10 mouse cellular contexts compared by ENCODE assay signal in the genomic region with DNA sequence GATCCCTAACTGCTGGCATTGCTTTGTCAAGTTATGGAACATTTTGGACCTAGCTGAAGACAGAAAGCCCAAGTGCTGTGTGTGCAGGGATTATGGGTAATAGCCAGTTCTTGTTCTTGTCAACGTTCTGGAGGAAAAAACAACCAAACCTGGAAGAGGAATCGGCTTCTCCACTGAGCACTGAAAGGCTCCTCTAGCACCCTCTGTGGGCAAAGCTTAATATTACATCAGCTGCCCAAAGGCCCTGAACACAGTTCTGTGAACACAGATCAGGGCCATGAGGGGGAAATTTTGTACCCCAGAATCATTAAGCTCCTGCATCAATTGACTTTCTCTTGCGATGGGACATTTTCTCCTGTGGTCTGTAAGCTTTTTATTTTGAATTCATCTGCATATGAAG.
A peak's percentile ranks its signal among the peaks of the same experiment; 100 is the strongest.
DNase-seq lines count a peak whose midpoint lies in the region; ATAC-seq and TF ChIP-seq lines count a peak whose summit lies in the region.
"Had no signal": no experiment of that assay in that cellular context is flagged by ENCODE, and none has a peak within 500 bp of the region (broad histone marks: within the 10 kb centered on the region; RNA-seq: fewer than 3 reads in every experiment).

No protein-coding gene starts in this region.

- intact Hi-C loops in left cerebral cortex, postnatal 14 days (cut with DNase I) = no loop called here

- WGBS in forebrain, postnatal 0 days = 52% methylated on average over 3 of the region's 3 CpGs
- 49% methylated on average over 3 of the region's 3 CpGs for WGBS in forebrain, embryonic 13.5 days
- WGBS in cerebellum, adult 2 months = 49% methylated on average over 3 of the region's 3 CpGs

- H3K27ac ChIP-seq in forebrain, postnatal 0 days (ENCODE audit: low read depth, low read length) = no peak overlapping the region
- no peak overlapping the region for H3K27ac ChIP-seq in forebrain, embryonic 13.5 days
- no peak overlapping the region for H3K27ac ChIP-seq in ES-E14 (ENCODE audit: insufficient read depth, low read depth, low read length, poor library complexity, severe bottlenecking)
- H3K27ac ChIP-seq in cerebellum, adult 2 months (ENCODE audit: insufficient read depth, low read length) = no peak overlapping the region

- peak; percentile 41 for TF ChIP-seq CTCF in forebrain, postnatal 0 days (IDR thresholded peaks at IDR 0.05; ENCODE audit: low read depth)
- no peak for TF ChIP-seq CTCF in cerebellum, adult 2 months (IDR thresholded peaks at IDR 0.05; ENCODE audit: borderline replicate concordance, insufficient read depth, low read depth, low read length)

- DNase-seq in forebrain, postnatal 0 days = no peak
- peak; percentile 18 to 30 for DNase-seq in left cerebral cortex, postnatal 14 days (ENCODE audit: low spot score in 2 of 2)
- no peak for DNase-seq in left cerebral cortex, adult 8-10 months (ENCODE audit: low spot score in 2 of 2)
- peak; percentile 54 for DNase-seq in ES-E14 (ENCODE audit: low read depth, low spot score)
- DNase-seq in induced T-regulatory cell, adult 2 months (ENCODE audit: low read depth) = peak; percentile 13
- no peak for DNase-seq in ovary, adult 18-20 months (ENCODE audit: low spot score)
- no peak for DNase-seq in cerebellum, adult 2 months

- H3K4me2 ChIP-seq in forebrain, postnatal 0 days (ENCODE audit: low read depth) = no peak overlapping the region
- no peak overlapping the region for H3K4me2 ChIP-seq in forebrain, embryonic 13.5 days

- no peak for ATAC-seq in forebrain, postnatal 0 days
- ATAC-seq in forebrain, embryonic 13.5 days = no peak
- ATAC-seq: Patski had no signal

- no peak overlapping the region for H3K9ac ChIP-seq in forebrain, postnatal 0 days
- no peak overlapping the region for H3K9ac ChIP-seq in forebrain, embryonic 13.5 days
- H3K9ac ChIP-seq in ES-E14 (ENCODE audit: insufficient read depth, low read depth, low read length, poor library complexity, severe bottlenecking) = no peak overlapping the region

- H3K4me1 ChIP-seq in forebrain, postnatal 0 days (ENCODE audit: insufficient read depth) = no peaks in the 10 kb centered on the region
- H3K4me1 ChIP-seq in forebrain, embryonic 13.5 days = no peaks in the 10 kb centered on the region
- no peaks in the 10 kb centered on the region for H3K4me1 ChIP-seq in ES-E14 (ENCODE audit: control insufficient read depth in 2 of 2, insufficient read depth in 2 of 2, low read length in 2 of 2, poor library complexity in 1 of 2)
- H3K4me1 ChIP-seq in cerebellum, adult 2 months (ENCODE audit: control insufficient read depth, insufficient read depth, low read length) = no peaks in the 10 kb centered on the region

- in situ Hi-C loops in ES-E14 (cut with MboI; ENCODE audit: low sequenced_read_pairs in 2 of 2, unreplicated experiment in 2 of 2) = no loop called here

- TF ChIP-seq POLR2A in cerebellum, adult 2 months (IDR thresholded peaks at IDR 0.05; ENCODE audit: borderline replicate concordance, insufficient read depth, low read length) = no peak

- H3K4me3 ChIP-seq in forebrain, postnatal 0 days (ENCODE audit: low read depth, low read length) = no peak overlapping the region
- no peak overlapping the region for H3K4me3 ChIP-seq in forebrain, embryonic 13.5 days
- no peak overlapping the region for H3K4me3 ChIP-seq in ES-E14 (ENCODE audit: insufficient read depth in 1 of 2, low read depth in 1 of 2, low read length in 2 of 2, poor library complexity in 1 of 2, severe bottlenecking in 1 of 2)
- H3K4me3 ChIP-seq in cerebellum, adult 2 months (replicated peaks; ENCODE audit: insufficient read depth, low read depth, low read length) = no peak overlapping the region
- H3K4me3 ChIP-seq: myocyte had no signal

- H3K27me3 ChIP-seq in forebrain, postnatal 0 days (ENCODE audit: insufficient read depth, low read length) = no peaks in the 10 kb centered on the region
- H3K27me3 ChIP-seq in forebrain, embryonic 13.5 days = no peaks in the 10 kb centered on the region
- H3K27me3 ChIP-seq in cerebellum, adult 2 months (ENCODE audit: control insufficient read depth, insufficient read depth, low read length) = no peaks in the 10 kb centered on the region
- H3K27me3 ChIP-seq: Patski had no signal

- no peaks in the 10 kb centered on the region for H3K36me3 ChIP-seq in forebrain, postnatal 0 days (ENCODE audit: insufficient read depth)
- H3K36me3 ChIP-seq in forebrain, embryonic 13.5 days (ENCODE audit: poor library complexity, severe bottlenecking) = no peaks in the 10 kb centered on the region
- H3K36me3 ChIP-seq in ES-E14 (ENCODE audit: control insufficient read depth, insufficient read depth, low read length, poor library complexity, severe bottlenecking) = no peaks in the 10 kb centered on the region

- no peaks in the 10 kb centered on the region for H3K9me3 ChIP-seq in forebrain, postnatal 0 days (ENCODE audit: low read length)
- 0 out of 2 replicates have a peak, but pooled peaks cover 6% of the 10 kb centered on the region for H3K9me3 ChIP-seq in forebrain, embryonic 13.5 days (replicated peaks)
- H3K9me3 ChIP-seq in ES-E14 (ENCODE audit: control insufficient read depth, insufficient read depth, low read depth, low read length) = no peaks in the 10 kb centered on the region

TF ChIP-seq in ES-E14, 5 proteins besides CTCF, POLR2A, EP300 and RAD21:
- peak; percentile 49; the same call in 1 of the 2 replicates for TF ChIP-seq ZC3H11A (IDR thresholded peaks at IDR 0.05; ENCODE audit: borderline replicate concordance, low read depth, low read length)
- TF ChIP-seq ZNF384 (IDR thresholded peaks at IDR 0.05; ENCODE audit: low read depth, low read length) = no peak
TF ChIP-seq in ES-E14: peak in this region for 1.

Comparison
In these comparisons a context has a peak if more than half of its experiments do, and no peak if none do; other contexts are left out.
1. DNase-seq: peak in left cerebral cortex, postnatal 14 days (2 of 2), ES-E14 (single experiment) and induced T-regulatory cell, adult 2 months (single experiment); none in forebrain, postnatal 0 days (single experiment), left cerebral cortex, adult 8-10 months (0 of 2), ovary, adult 18-20 months (single experiment) and cerebellum, adult 2 months (0 of 2).